Mouse (Mus musculus) spleen, adult 2 months (tissue): ENCODE results near the gene Xylt2. TPM values are rescaled to one million over a fixed set of nuclear protein-coding genes. Genes with fewer than 3 reads are reported as not detected.
A peak's percentile ranks its signal among the peaks of the same experiment; 100 is the strongest.

Source experiments
- DNase-seq, 2 experiments: peaks; one replicate each; pipeline versions ENCODE4 v3.0.0 to v3.0.0-alpha.2; 2012 to 2021; ENCODE audit warnings: low spot score in 2 of 2, low read depth in 1 of 2
- H3K27ac ChIP-seq: fragments of 200-500 bp; 2 replicates; pipeline ENCODE4 v1.5.1; 2012; ENCODE audit warnings: low read length, inconsistent platforms; ENCODE audit not compliant: insufficient read depth
- H3K27me3 ChIP-seq: fragments of 200-500 bp; 2 replicates; pipeline ENCODE4 v1.6.1; 2012; ENCODE audit warnings: mild to moderate bottlenecking, moderate library complexity, low read length, inconsistent platforms; ENCODE audit not compliant: control insufficient read depth, insufficient read depth
- H3K36me3 ChIP-seq: fragments of 200-500 bp; 2 replicates; pipeline ENCODE4 v1.6.1; 2012; ENCODE audit warnings: mild to moderate bottlenecking, low read length, inconsistent platforms; ENCODE audit not compliant: control insufficient read depth, insufficient read depth
- H3K4me1 ChIP-seq: fragments of 200-500 bp; 2 replicates; pipeline ENCODE4 v1.6.1; 2011; ENCODE audit warnings: inconsistent platforms; ENCODE audit not compliant: control insufficient read depth, insufficient read depth, insufficient read length
- H3K4me3 ChIP-seq: fragments of 200-500 bp; 2 replicates; pipeline ENCODE4 v1.5.1; 2011; ENCODE audit warnings: mild to moderate bottlenecking, inconsistent platforms; ENCODE audit not compliant: insufficient read depth, insufficient read length; ENCODE audit errors: extremely low read depth
- CTCF ChIP-seq: fragments of 200-500 bp; IDR thresholded peaks from 2 replicates; pipeline ENCODE4 v1.5.1; 2011; ENCODE audit warnings: mild to moderate bottlenecking, inconsistent platforms; ENCODE audit not compliant: insufficient read depth, insufficient read length, insufficient replicate concordance; ENCODE audit errors: extremely low read depth
- POLR2A ChIP-seq: fragments of 200-500 bp; IDR thresholded peaks from 2 replicates; pipeline ENCODE4 v1.6.1; 2011; ENCODE audit warnings: low read depth, low read length, inconsistent platforms
- WGBS: fragments of 180-500 bp; shearing (Covaris S2); methylation state at CpG from one replicate; pipeline ENCODE4 v1.1.7; 2018; 5-methylcytosine and 5-hydroxymethylcytosine counted together
- polyA plus RNA-seq: library from polyadenylated mRNA; depleted of rRNA; stranded (reverse); fragments of >200 nt; gene quantifications from 2 replicates; pipeline ENCODE4 v1.2.3, GENCODE M21; 2012; rRNA removed

Gene Xylt2
- 25.7 and 34.0 TPM in 2 replicates for polyA plus RNA-seq

- DNase-seq = peak; percentile 77 to 88
- WGBS = 1% methylated on average over 63 of the region's 82 CpGs
- TF ChIP-seq CTCF (no peak), POLR2A (peak; percentile 65)
- Histone ChIP-seq H3K4me3 (peak within 1 kb of the TSS; percentile 99), H3K4me1 (peaks cover 16% of the 10 kb centered on the region), H3K27me3 (no peaks in the 10 kb centered on the region), H3K27ac (peak within 1 kb of the TSS; percentile 50; the same call in 1 of the 2 replicates), H3K36me3 (no peaks in the 10 kb centered on the region)
Observed at GRCm38 (mm10) chr11:94676754-94677606, at the start of gene Xylt2. TSS of gene Xylt2 (minus strand) at chr11:94677515.

DNA sequence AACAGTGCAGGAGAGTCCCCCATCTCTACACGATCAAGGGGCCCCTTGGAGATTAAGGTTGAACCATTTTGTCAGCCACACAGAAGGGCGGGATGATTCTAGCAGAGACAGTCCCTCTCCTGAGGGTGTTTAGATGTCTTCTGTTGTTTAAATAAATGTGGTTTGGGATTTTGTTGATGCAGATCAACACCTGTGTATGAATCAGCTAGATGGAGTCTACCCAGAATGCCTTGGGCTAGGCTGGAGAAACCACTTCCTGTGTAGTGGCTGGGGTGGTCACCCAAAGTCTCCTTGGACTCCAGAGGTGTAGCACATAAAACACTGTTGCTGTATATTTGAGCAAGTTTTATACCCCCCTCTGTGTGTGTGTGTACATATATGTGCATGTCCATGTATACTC, 41.9 kb upstream of the Xylt2 start:
- no peaks in the 10 kb centered on the region for H3K4me1 ChIP-seq
- H3K27ac ChIP-seq = no peak overlapping the region
- WGBS = 60% methylated on average over 2 of the region's 2 CpGs
- H3K36me3 ChIP-seq = no peaks in the 10 kb centered on the region
- no peak overlapping the region for H3K4me3 ChIP-seq
- H3K27me3 ChIP-seq = no peaks in the 10 kb centered on the region; the same call in 1 of the 2 replicates
- TF ChIP-seq CTCF (no peak), POLR2A (no peak)
- no peak for DNase-seq

- Histone ChIP-seq H3K36me3 (no peaks in the 10 kb centered on the region), H3K27ac (no peak overlapping the region), H3K4me1 (no peaks in the 10 kb centered on the region), H3K4me3 (no peak overlapping the region), H3K27me3 (no peaks in the 10 kb centered on the region; the same call in 1 of the 2 replicates)
- WGBS = 78% methylated on average over 7 of the region's 7 CpGs
- DNase-seq = no peak
- TF ChIP-seq CTCF = no peak
- no peak for TF ChIP-seq POLR2A
Observed at GRCm38 (mm10) chr11:94718113-94718909, 41.0 kb upstream of the Xylt2 start.

DNA sequence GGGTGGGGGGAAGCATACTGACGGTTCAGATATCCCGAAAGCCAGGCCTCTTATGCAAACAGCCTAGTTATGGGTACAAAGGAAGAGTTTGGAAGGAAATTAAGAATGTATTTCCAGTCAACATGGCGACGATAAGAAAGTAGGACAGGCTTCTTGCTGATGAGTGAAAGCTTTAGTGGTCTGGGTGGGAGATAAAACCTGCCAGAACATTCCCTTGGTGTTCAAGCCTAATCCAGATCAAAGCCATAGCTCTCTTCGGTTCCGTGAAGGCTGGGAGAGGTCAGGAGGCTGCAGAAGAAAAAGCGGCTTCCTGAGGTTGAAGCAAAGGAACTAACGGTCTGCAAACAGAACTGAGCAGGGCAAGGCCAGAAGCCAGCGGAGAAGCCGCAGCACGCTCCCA, 39.9 kb upstream of the Xylt2 start:
- DNase-seq = no peak
- Histone ChIP-seq H3K36me3 (no peaks in the 10 kb centered on the region), H3K27me3 (no peaks in the 10 kb centered on the region; the same call in 1 of the 2 replicates), H3K27ac (no peak overlapping the region), H3K4me3 (no peak overlapping the region), H3K4me1 (no peaks in the 10 kb centered on the region)
- 77% methylated on average over 11 of the region's 11 CpGs for WGBS
- no peak for TF ChIP-seq CTCF
- no peak for TF ChIP-seq POLR2A

- Histone ChIP-seq H3K4me3 (no peak overlapping the region), H3K4me1 (no peaks in the 10 kb centered on the region), H3K36me3 (no peaks in the 10 kb centered on the region), H3K27ac (no peak overlapping the region), H3K27me3 (no peaks in the 10 kb centered on the region)
- no peak for TF ChIP-seq POLR2A
- TF ChIP-seq CTCF = peak; percentile 35; the same call in 1 of the 2 replicates
- WGBS = 10% methylated on average over 9 of the region's 9 CpGs
- DNase-seq = peak in 1 of 2 experiments; percentile 16
Observed at GRCm38 (mm10) chr11:94716754-94717153, 39.4 kb upstream of the Xylt2 start.

DNA sequence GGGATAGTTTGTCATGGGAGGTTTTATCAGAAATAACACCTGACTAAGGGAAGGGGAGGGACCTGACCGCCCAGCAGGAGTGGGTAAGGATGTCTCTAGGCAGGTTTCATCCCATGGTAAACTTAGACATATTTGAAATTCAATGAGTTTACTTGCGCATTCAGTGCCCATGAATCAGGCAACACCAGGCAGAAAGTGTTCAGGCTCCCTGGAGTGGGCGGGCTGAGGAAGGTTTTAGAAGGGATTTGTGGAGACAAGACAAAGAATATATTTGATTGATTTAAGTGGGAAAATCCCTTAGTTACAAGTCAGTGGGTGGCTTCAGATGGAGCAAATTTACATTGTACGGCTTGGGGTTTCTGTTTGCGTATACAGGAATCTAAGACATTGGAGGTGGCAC, 38.3 kb upstream of the Xylt2 start:
- H3K27ac ChIP-seq = no peak overlapping the region
- H3K4me3 ChIP-seq = no peak overlapping the region
- no peaks in the 10 kb centered on the region for H3K27me3 ChIP-seq
- H3K4me1 ChIP-seq = no peaks in the 10 kb centered on the region
- H3K36me3 ChIP-seq = no peaks in the 10 kb centered on the region
- WGBS = 85% methylated on average over 5 of the region's 5 CpGs
- no peak for DNase-seq
- TF ChIP-seq CTCF (no peak), POLR2A (no peak)
